In genomic region chr5:114371331-114371730, GRCm38 (mm10) we compare ENCODE assay signal across 9 mouse cellular contexts. TPM values are rescaled to one million over a fixed set of nuclear protein-coding genes. Genes with fewer than 3 reads are reported as not detected.
DNase-seq lines count a peak whose midpoint lies in the region; ATAC-seq lines count a peak whose summit lies in the region.
"Had no signal": no experiment of that assay in that cellular context is flagged by ENCODE, and none has a peak within 500 bp of the region (broad histone marks: within the 10 kb centered on the region; RNA-seq: fewer than 3 reads in every experiment).

No protein-coding gene starts in this region.

- no peaks in the 10 kb centered on the region for H3K9me3 ChIP-seq in kidney, embryonic 14.5 days (ENCODE audit: control insufficient read depth, low read length)
- no peaks in the 10 kb centered on the region for H3K9me3 ChIP-seq in embryonic facial prominence, embryonic 11.5 days (replicated peaks; ENCODE audit: control insufficient read depth, low read length)
- H3K9me3 ChIP-seq in limb, embryonic 10.5 days (replicated peaks): no peaks in the 10 kb centered on the region
- no peaks in the 10 kb centered on the region for H3K9me3 ChIP-seq in midbrain, embryonic 10.5 days (replicated peaks)

- H3K9ac ChIP-seq in kidney, embryonic 14.5 days (ENCODE audit: low read depth, low read length): no peak overlapping the region
- H3K9ac ChIP-seq in embryonic facial prominence, embryonic 11.5 days (replicated peaks; ENCODE audit: low read length): no peak overlapping the region

- no peak overlapping the region for H3K4me2 ChIP-seq in kidney, embryonic 14.5 days (replicated peaks; ENCODE audit: low read depth, low read length)
- no peak overlapping the region for H3K4me2 ChIP-seq in embryonic facial prominence, embryonic 11.5 days (ENCODE audit: low read depth, low read length)

- H3K27ac ChIP-seq in kidney, embryonic 14.5 days (ENCODE audit: low read depth, low read length): peak overlapping the region; percentile 87; the same call in 1 of the 2 replicates
- peak overlapping the region; percentile 66 for H3K27ac ChIP-seq in embryonic facial prominence, embryonic 11.5 days (replicated peaks; ENCODE audit: low read depth, low read length)
- H3K27ac ChIP-seq in limb, embryonic 10.5 days: peak overlapping the region; percentile 90
- H3K27ac ChIP-seq in midbrain, embryonic 10.5 days (replicated peaks): no peak overlapping the region

- DNase-seq in kidney, postnatal 36 days: no peak
- DNase-seq in embryonic facial prominence, embryonic 11.5 days (ENCODE audit: low spot score): no peak
- no peak for DNase-seq in limb, embryonic 10.5 days (ENCODE audit: low spot score)
- DNase-seq in frontal cortex, postnatal 10 days (ENCODE audit: low spot score in 2 of 2): no peak
- no peak for DNase-seq in midbrain, embryonic 10.5 days (ENCODE audit: low spot score)
- DNase-seq: cerebellum, postnatal 25 days had no signal

- H3K4me3 ChIP-seq in kidney, embryonic 14.5 days (ENCODE audit: low read length): no peak overlapping the region
- H3K4me3 ChIP-seq in embryonic facial prominence, embryonic 11.5 days (ENCODE audit: low read depth, low read length): no peak overlapping the region
- H3K4me3 ChIP-seq in limb, embryonic 10.5 days: 0 out of 2 replicates have a peak overlapping the region, but pooled peaks have one; percentile 3
- H3K4me3 ChIP-seq in midbrain, embryonic 10.5 days: no peak overlapping the region

- H3K27me3 ChIP-seq in kidney, embryonic 14.5 days (ENCODE audit: control insufficient read depth, insufficient read depth, low read length): no peaks in the 10 kb centered on the region
- H3K27me3 ChIP-seq in embryonic facial prominence, embryonic 11.5 days (ENCODE audit: control insufficient read depth, insufficient read depth, low read length): no peaks in the 10 kb centered on the region
- no peaks in the 10 kb centered on the region for H3K27me3 ChIP-seq in limb, embryonic 10.5 days (ENCODE audit: low read depth, poor library complexity, severe bottlenecking)
- H3K27me3 ChIP-seq in midbrain, embryonic 10.5 days (ENCODE audit: low read depth, poor library complexity, severe bottlenecking): no peaks in the 10 kb centered on the region

- no peak for ATAC-seq in kidney, embryonic 14.5 days (ENCODE audit: low FRiP score, low TSS enrichment)
- no peak for ATAC-seq in embryonic facial prominence, embryonic 11.5 days (replicated peaks; ENCODE audit: insufficient number of reproducible peaks, low FRiP score, low TSS enrichment, low read depth)
- ATAC-seq in megakaryocyte-erythroid progenitor cell, adult 5-6 weeks (replicated peaks; ENCODE audit: low FRiP score, low TSS enrichment, poor library complexity, severe bottlenecking): peak; percentile 76
- ATAC-seq in inflammation-experienced regulatory T-cells, adult 6 months: no peak

- 64% methylated on average over 3 of the region's 3 CpGs for WGBS in kidney, embryonic 14.5 days
- 55% methylated on average over 3 of the region's 3 CpGs for WGBS in embryonic facial prominence, embryonic 11.5 days
- WGBS in limb, embryonic 10.5 days: 49% methylated on average over 3 of the region's 3 CpGs
- WGBS in midbrain, embryonic 10.5 days: 81% methylated on average over 3 of the region's 3 CpGs

- peaks cover 48% of the 10 kb centered on the region for H3K4me1 ChIP-seq in kidney, embryonic 14.5 days (ENCODE audit: control insufficient read depth, insufficient read depth, low read length)
- H3K4me1 ChIP-seq in embryonic facial prominence, embryonic 11.5 days (ENCODE audit: control insufficient read depth, insufficient read depth, low read length): peaks cover 15% of the 10 kb centered on the region
- peaks cover 56% of the 10 kb centered on the region for H3K4me1 ChIP-seq in limb, embryonic 10.5 days
- H3K4me1 ChIP-seq in midbrain, embryonic 10.5 days: peaks cover 43% of the 10 kb centered on the region

- H3K36me3 ChIP-seq in kidney, embryonic 14.5 days (ENCODE audit: control insufficient read depth, insufficient read depth, low read length): peaks cover 74% of the 10 kb centered on the region
- H3K36me3 ChIP-seq in embryonic facial prominence, embryonic 11.5 days (replicated peaks; ENCODE audit: control insufficient read depth, insufficient read depth, low read depth, low read length): peaks cover 25% of the 10 kb centered on the region
- peaks cover 97% of the 10 kb centered on the region for H3K36me3 ChIP-seq in limb, embryonic 10.5 days
- peaks cover 100% of the 10 kb centered on the region for H3K36me3 ChIP-seq in midbrain, embryonic 10.5 days

RNA-seq across cellular contexts. Expression of gene Kctd10, which starts 9.0 kb away (rescaled TPM):
- 50.7 and 86.2 TPM in 2 replicates for polyA plus RNA-seq in kidney, embryonic 14.5 days (2014; fragmentation: Nextera tagmentation; extraction: Ambion mirVana)
- 110 TPM in 2 replicates for polyA plus RNA-seq in embryonic facial prominence, embryonic 11.5 days (2014; fragmentation: Nextera tagmentation; extraction: Ambion mirVana)
- 99.9 and 103 TPM in 2 replicates for polyA plus RNA-seq in limb, embryonic 10.5 days (2016; fragmentation: Nextera tagmentation; extraction: Ambion mirVana)
- total RNA-seq in megakaryocyte-erythroid progenitor cell, adult 5-6 weeks (2014; fragmentation: Nextera tagmentation): 33.3 and 36.1 TPM in 2 replicates
- total RNA-seq in megakaryocyte-erythroid progenitor cell, adult 5-6 weeks (2017): 38.8 and 45.1 TPM in 2 replicates
- polyA plus RNA-seq in inflammation-experienced regulatory T-cells, adult 6 months (2017; shearing (Covaris generic)): 10 to 100 TPM; 57.7 to 73.7 (median 61.6) TPM
- 103 and 114 TPM in 2 replicates for polyA plus RNA-seq in midbrain, embryonic 10.5 days (2016; fragmentation: Nextera tagmentation; extraction: Ambion mirVana)

RNA-seq across cellular contexts. Expression of gene Ube3b, which starts 9.1 kb away (rescaled TPM):
- polyA plus RNA-seq in kidney, embryonic 14.5 days (2014; fragmentation: Nextera tagmentation; extraction: Ambion mirVana): 30.5 and 55.2 TPM in 2 replicates
- polyA plus RNA-seq in embryonic facial prominence, embryonic 11.5 days (2014; fragmentation: Nextera tagmentation; extraction: Ambion mirVana): 42.3 and 44.9 TPM in 2 replicates
- polyA plus RNA-seq in limb, embryonic 10.5 days (2016; fragmentation: Nextera tagmentation; extraction: Ambion mirVana): 54.5 and 59.5 TPM in 2 replicates
- total RNA-seq in megakaryocyte-erythroid progenitor cell, adult 5-6 weeks (2014; fragmentation: Nextera tagmentation): 39.5 and 50.3 TPM in 2 replicates
- 16.6 and 17.3 TPM in 2 replicates for total RNA-seq in megakaryocyte-erythroid progenitor cell, adult 5-6 weeks (2017)
- polyA plus RNA-seq in inflammation-experienced regulatory T-cells, adult 6 months (2017; shearing (Covaris generic)): 10 to 100 TPM; 23.0 to 29.2 (median 28.0) TPM
- 49.8 and 56.9 TPM in 2 replicates for polyA plus RNA-seq in midbrain, embryonic 10.5 days (2016; fragmentation: Nextera tagmentation; extraction: Ambion mirVana)
